Mouse (Mus musculus): ENCODE data around the gene Traip. TPM values are rescaled to one million over a fixed set of nuclear protein-coding genes. Genes with fewer than 3 reads are reported as not detected.

The Traip gene
- total and polyA plus RNA-seq, 3 experiments: 0.37 to 1.2 (median 0.70) TPM

DNA sequence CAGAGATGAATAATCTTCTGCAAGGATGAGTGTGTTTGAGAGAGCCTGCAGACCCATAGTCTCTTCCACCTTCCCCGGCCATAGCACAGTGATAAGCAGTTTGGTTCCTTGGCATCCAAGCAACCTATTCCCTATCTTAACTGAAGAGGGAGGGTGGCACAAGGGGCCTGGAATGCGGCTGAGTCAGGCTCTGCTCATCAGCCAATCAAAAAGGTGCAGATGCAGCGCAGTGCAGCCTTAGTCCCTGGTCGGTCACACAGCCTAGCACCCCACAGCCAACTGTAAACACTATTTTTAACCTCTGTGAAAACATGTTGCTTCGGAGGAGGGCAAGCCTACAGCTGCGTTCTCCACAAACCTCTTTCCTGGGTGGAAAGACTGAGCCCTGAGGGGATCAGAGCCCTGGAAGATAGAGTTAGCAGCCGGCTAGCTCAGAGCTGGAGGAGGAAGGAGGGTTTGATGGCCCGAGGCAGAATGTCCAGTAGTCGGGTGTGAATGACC, 23.0 kb upstream of the Traip start:
- Histone ChIP-seq H3K36me3 (ENCODE audit: control insufficient read depth, insufficient read depth, low read length) (no peaks in the 10 kb centered on the region), H3K4me3 (no peak overlapping the region), H3K9ac (ENCODE audit: low read depth, low read length) (no peak overlapping the region), H3K79me2 (replicated peaks; ENCODE audit: control insufficient read depth, insufficient read depth, low read length) (no peaks in the 10 kb centered on the region), H3K4me1 (ENCODE audit: control insufficient read depth, insufficient read depth, low read length) (peaks cover 4% of the 10 kb centered on the region), H3K27me3 (ENCODE audit: control insufficient read depth, insufficient read depth, low read length) (no peaks in the 10 kb centered on the region), H3K27ac (no peak overlapping the region)
- DNase-seq: peak in 1 of 2 experiments; percentile 37
- WGBS: 26% methylated on average over 9 of the region's 9 CpGs
- no peak for TF ChIP-seq EP300 (IDR thresholded peaks at IDR 0.05; ENCODE audit: insufficient read depth, low read depth, low read length)
- TF ChIP-seq POLR2A (IDR thresholded peaks at IDR 0.05; ENCODE audit: insufficient read depth, low read depth, low read length): no peak
- no peak for TF ChIP-seq CTCF (IDR thresholded peaks at IDR 0.05)
- intact Hi-C loops (cut with DNase I): no loop called here

DNA sequence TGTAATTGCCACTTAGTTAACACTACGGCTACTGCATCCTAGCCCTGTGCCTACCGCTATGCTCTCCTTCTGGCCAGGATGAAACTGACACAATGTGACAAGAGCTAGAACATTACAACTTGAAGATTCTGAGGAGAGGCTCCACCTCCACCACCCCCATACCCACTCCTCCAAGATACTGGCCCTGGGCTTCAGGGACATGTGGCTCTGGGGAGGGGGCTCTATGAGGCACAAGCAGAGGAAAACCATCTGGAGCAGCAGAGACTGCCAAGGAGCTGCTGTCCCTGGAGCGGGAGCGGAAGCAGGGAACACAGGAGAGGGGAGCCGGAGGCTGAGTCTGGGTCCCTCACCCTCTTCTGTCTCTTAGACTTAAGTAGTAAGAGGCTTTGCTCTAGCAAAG, 22.2 kb upstream of the Traip start:
- H3K27me3 ChIP-seq (ENCODE audit: control insufficient read depth, insufficient read depth, low read length): no peaks in the 10 kb centered on the region
- no peak overlapping the region for H3K4me3 ChIP-seq
- no peak overlapping the region for H3K27ac ChIP-seq
- TF ChIP-seq POLR2A (IDR thresholded peaks at IDR 0.05; ENCODE audit: insufficient read depth, low read depth, low read length): no peak
- no peak for TF ChIP-seq EP300 (IDR thresholded peaks at IDR 0.05; ENCODE audit: insufficient read depth, low read depth, low read length)
- TF ChIP-seq CTCF (IDR thresholded peaks at IDR 0.05): no peak
- 78% methylated on average over 5 of the region's 5 CpGs for WGBS
- no peak for DNase-seq
- H3K4me1 ChIP-seq (ENCODE audit: control insufficient read depth, insufficient read depth, low read length): peaks cover 4% of the 10 kb centered on the region
- no peaks in the 10 kb centered on the region for H3K79me2 ChIP-seq (replicated peaks; ENCODE audit: control insufficient read depth, insufficient read depth, low read length)
- no peak overlapping the region for H3K9ac ChIP-seq (ENCODE audit: low read depth, low read length)
- no peaks in the 10 kb centered on the region for H3K36me3 ChIP-seq (ENCODE audit: control insufficient read depth, insufficient read depth, low read length)
- intact Hi-C loops (cut with DNase I): no loop called here

DNA sequence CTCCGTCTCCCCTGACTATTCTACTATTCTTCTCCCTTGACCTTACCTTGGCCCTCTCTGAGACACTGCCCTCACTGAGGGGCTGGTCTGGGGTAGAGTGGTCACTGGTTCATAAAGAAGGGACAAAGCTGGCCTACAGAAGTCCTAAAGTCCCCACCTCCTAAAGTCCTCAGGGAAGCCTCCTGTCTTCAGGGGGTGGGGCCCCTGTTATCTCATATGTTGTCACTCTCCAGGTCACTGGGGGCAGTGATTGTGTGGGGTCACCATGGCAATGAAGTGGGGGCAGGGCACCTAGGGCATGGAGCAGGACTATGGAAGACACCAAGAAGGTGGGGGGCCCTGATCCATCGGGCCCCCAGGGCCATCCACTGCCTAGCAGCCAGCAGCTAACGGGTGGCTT, 21.8 kb upstream of the Traip start, which contains the start of gene Actl11:
TSS of gene Actl11 (plus strand) at position 301 of the 400 bp plus-strand sequence.
- H3K27ac ChIP-seq: no peak within 1 kb of the TSS
- peaks cover 4% of the 10 kb centered on the region for H3K4me1 ChIP-seq (ENCODE audit: control insufficient read depth, insufficient read depth, low read length)
- 77% methylated on average over 3 of the region's 3 CpGs for WGBS
- TF ChIP-seq CTCF (IDR thresholded peaks at IDR 0.05) (no peak), POLR2A (IDR thresholded peaks at IDR 0.05; ENCODE audit: insufficient read depth, low read depth, low read length) (no peak), EP300 (IDR thresholded peaks at IDR 0.05; ENCODE audit: insufficient read depth, low read depth, low read length) (no peak)
- no peak within 1 kb of the TSS for H3K9ac ChIP-seq (ENCODE audit: low read depth, low read length)
- H3K79me2 ChIP-seq (replicated peaks; ENCODE audit: control insufficient read depth, insufficient read depth, low read length): no peaks in the 10 kb centered on the region
- H3K4me3 ChIP-seq: no peak within 1 kb of the TSS
- no peaks in the 10 kb centered on the region for H3K27me3 ChIP-seq (ENCODE audit: control insufficient read depth, insufficient read depth, low read length)
- H3K36me3 ChIP-seq (ENCODE audit: control insufficient read depth, insufficient read depth, low read length): no peaks in the 10 kb centered on the region
- DNase-seq: no peak
- intact Hi-C loops (cut with DNase I): no loop called here

DNA sequence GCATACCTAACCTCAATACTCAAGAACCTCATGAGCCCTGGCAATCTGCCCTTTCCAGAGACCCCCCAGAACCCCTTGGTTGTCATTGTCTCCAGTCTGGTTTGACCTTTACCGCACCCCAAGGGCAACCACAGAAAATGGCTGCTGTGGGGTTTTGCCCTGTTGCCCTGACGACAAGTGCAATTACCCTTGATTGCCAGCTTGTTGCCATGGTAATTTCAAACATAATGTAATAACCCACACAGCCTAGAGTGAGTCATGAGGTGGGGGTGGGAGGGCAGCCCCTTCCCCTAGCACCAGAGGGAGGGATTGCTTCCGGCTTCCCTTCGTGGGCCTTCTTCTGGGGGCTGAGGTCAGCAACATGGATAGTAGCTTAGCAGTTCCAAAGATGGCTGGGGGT, 17.7 kb upstream of the Traip start:
- Histone ChIP-seq H3K27ac (no peak overlapping the region), H3K79me2 (replicated peaks; ENCODE audit: control insufficient read depth, insufficient read depth, low read length) (no peaks in the 10 kb centered on the region), H3K27me3 (ENCODE audit: control insufficient read depth, insufficient read depth, low read length) (peaks cover 6% of the 10 kb centered on the region), H3K36me3 (ENCODE audit: control insufficient read depth, insufficient read depth, low read length) (no peaks in the 10 kb centered on the region), H3K4me1 (ENCODE audit: control insufficient read depth, insufficient read depth, low read length) (no peaks in the 10 kb centered on the region), H3K9ac (ENCODE audit: low read depth, low read length) (no peak overlapping the region), H3K4me3 (no peak overlapping the region)
- 70% methylated on average over 4 of the region's 4 CpGs for WGBS
- TF ChIP-seq CTCF (IDR thresholded peaks at IDR 0.05): no peak
- no peak for TF ChIP-seq EP300 (IDR thresholded peaks at IDR 0.05; ENCODE audit: insufficient read depth, low read depth, low read length)
- TF ChIP-seq POLR2A (IDR thresholded peaks at IDR 0.05; ENCODE audit: insufficient read depth, low read depth, low read length): no peak
- DNase-seq: no peak
- intact Hi-C loops (cut with DNase I): no loop called here

DNA sequence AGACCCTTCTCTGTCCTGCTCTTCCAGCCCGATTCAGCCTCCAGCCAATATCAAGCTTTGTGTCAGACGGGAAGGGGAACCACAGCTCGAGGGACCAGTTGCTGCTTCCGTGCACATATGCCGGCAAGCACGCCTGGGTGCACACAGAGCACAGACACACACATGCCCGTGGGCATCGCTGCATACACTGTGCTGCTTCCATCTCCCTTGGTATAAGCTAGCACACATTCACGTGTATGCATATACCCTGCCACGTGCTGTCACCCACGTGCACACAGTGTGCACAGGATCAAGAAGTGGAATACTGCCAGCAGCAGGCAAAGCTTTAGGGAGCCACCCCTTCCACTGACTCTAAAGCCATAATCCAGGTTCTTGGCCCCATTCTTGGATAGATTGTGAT, 15.8 kb upstream of the Traip start:
- Histone ChIP-seq H3K4me3 (no peak overlapping the region), H3K27me3 (ENCODE audit: control insufficient read depth, insufficient read depth, low read length) (peaks cover 6% of the 10 kb centered on the region), H3K4me1 (ENCODE audit: control insufficient read depth, insufficient read depth, low read length) (no peaks in the 10 kb centered on the region), H3K79me2 (replicated peaks; ENCODE audit: control insufficient read depth, insufficient read depth, low read length) (no peaks in the 10 kb centered on the region), H3K36me3 (ENCODE audit: control insufficient read depth, insufficient read depth, low read length) (no peaks in the 10 kb centered on the region), H3K27ac (no peak overlapping the region), H3K9ac (ENCODE audit: low read depth, low read length) (no peak overlapping the region)
- intact Hi-C loops (cut with DNase I): no loop called here
- TF ChIP-seq EP300 (IDR thresholded peaks at IDR 0.05; ENCODE audit: insufficient read depth, low read depth, low read length): no peak
- DNase-seq: no peak
- 80% methylated on average over 11 of the region's 11 CpGs for WGBS

DNA sequence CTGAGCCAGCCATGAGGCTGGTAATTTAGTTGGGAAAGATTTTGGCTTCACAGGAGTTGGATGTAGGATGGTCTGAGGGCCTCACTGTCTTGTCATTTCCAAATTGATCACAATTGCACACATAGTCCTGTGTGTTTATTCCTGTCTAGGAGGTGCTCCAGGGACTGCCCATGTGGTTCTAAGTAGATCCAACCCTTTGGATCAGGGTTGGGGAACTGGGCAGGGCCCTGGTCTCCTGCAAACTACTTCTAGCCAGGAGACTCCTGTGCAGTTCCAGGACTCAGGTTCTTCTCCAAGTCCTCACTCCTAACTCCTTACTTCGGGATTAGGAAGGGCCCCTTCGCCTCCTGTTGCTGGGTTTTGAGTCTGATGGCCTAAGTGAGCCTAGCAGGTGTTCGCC, 14.6 kb upstream of the Traip start, which contains the start of gene Camkv:
TSS of gene Camkv (plus strand) at position 301 of the 400 bp plus-strand sequence.
- intact Hi-C loops (cut with DNase I): no loop called here
- DNase-seq: no peak
- H3K4me1 ChIP-seq (ENCODE audit: control insufficient read depth, insufficient read depth, low read length): no peaks in the 10 kb centered on the region
- no peaks in the 10 kb centered on the region for H3K36me3 ChIP-seq (ENCODE audit: control insufficient read depth, insufficient read depth, low read length)
- no peak within 1 kb of the TSS for H3K27ac ChIP-seq
- WGBS: 40% methylated on average over 3 of the region's 3 CpGs
- H3K4me3 ChIP-seq: peak within 1 kb of the TSS; percentile 18; the same call in 1 of the 2 replicates
- peaks cover 6% of the 10 kb centered on the region for H3K27me3 ChIP-seq (ENCODE audit: control insufficient read depth, insufficient read depth, low read length)
- H3K79me2 ChIP-seq (replicated peaks; ENCODE audit: control insufficient read depth, insufficient read depth, low read length): no peaks in the 10 kb centered on the region
- no peak within 1 kb of the TSS for H3K9ac ChIP-seq (ENCODE audit: low read depth, low read length)
- TF ChIP-seq POLR2A (IDR thresholded peaks at IDR 0.05; ENCODE audit: insufficient read depth, low read depth, low read length) (no peak), EP300 (IDR thresholded peaks at IDR 0.05; ENCODE audit: insufficient read depth, low read depth, low read length) (no peak), CTCF (IDR thresholded peaks at IDR 0.05) (no peak)

Data from heart, adult 2 months (tissue).